Mouse (Mus musculus): Measurements from ENCODE around the gene Pik3r6.

The Pik3r6 gene

GRCm38 (mm10) chr11:68536026-68536425 is 33.2 kb downstream of the Pik3r6 start:
- no peak for DNase-seq (ENCODE audit: low spot score)

GRCm38 (mm10) chr11:68536465-68536864 is 33.6 kb downstream of the Pik3r6 start:
- DNase-seq (ENCODE audit: low spot score), result peak; percentile 61

- no peak for DNase-seq (ENCODE audit: low spot score)
These were observed 36.8 kb downstream of the Pik3r6 start for GRCm38 (mm10) chr11:68539621-68540020.

- DNase-seq (ENCODE audit: low spot score), result no peak
These were observed 41.7 kb downstream of the Pik3r6 start for GRCm38 (mm10) chr11:68544554-68544953.

DNA sequence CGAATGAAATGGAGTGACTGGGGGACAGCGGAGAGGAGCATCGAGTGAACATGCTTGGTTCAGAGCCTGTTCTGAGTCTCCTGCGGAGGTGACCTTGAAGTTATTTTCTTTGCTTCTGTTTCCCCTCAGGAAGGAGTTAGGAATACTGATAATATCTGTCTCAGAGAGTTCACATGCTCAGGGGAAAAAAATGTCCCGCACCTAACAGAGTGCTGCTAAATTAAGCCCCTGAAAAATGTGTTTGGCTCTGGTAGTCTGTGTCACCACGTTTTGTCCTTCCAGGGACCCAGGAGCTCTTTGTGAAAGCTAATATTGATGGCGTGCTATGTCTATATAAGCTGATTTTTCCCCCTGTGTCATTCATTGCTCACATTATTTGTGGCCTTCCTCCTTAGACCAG is 42.4 kb downstream of the Pik3r6 start:
- no peak for DNase-seq (ENCODE audit: low spot score)

DNA sequence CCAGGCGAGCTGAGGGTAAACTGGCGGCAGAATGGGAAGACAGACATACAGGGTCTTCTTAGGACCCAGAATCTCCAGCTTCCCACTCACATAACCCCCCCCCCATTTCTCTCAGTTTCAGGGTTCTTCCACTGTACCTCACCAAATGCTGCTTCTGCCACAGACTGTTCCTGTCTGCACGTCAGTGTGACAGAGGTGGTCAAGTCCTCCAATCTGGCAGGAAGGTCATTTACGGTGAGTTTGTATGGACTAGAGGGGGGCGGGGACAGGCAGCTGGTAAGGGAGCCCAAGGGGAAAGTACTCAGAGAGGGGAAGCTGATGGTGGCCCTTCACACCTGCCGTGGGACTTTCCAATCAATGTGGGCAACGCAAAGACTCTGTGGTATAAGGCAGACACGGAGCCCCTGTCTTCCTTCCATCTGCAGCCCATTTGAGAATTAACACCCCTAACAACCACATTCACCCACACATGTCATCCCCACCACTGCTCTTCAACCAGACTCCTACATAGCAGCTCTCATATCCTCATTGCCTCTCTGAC is 42.9 kb downstream of the Pik3r6 start:
- no peak for DNase-seq (ENCODE audit: low spot score)

GRCm38 (mm10) chr11:68547484-68547883 is 44.7 kb downstream of the Pik3r6 start:
- DNase-seq (ENCODE audit: low spot score), result no peak

DNA sequence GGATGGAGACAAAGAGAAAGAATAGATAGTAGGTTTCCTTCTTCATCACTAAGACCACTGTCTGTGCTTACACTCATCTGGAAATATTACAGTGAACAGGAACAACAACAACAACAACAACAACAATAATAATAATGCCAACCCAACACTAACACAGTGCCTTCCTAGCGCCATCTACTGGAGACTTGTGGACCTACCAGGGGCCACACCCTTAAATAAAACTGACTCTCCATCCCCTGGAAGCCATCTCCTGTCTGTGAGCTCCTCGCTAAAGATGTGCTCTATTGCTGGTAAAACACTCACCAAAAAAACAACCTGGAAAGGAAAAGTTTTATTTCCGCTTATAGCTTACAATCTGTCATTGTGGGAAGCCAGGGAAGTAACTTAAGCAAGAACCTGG is 46.8 kb downstream of the Pik3r6 start:
- DNase-seq (ENCODE audit: low spot score), result no peak

GRCm38 (mm10) chr11:68550358-68550757 is 47.5 kb downstream of the Pik3r6 start:
- DNase-seq (ENCODE audit: low spot score), result no peak

DNA sequence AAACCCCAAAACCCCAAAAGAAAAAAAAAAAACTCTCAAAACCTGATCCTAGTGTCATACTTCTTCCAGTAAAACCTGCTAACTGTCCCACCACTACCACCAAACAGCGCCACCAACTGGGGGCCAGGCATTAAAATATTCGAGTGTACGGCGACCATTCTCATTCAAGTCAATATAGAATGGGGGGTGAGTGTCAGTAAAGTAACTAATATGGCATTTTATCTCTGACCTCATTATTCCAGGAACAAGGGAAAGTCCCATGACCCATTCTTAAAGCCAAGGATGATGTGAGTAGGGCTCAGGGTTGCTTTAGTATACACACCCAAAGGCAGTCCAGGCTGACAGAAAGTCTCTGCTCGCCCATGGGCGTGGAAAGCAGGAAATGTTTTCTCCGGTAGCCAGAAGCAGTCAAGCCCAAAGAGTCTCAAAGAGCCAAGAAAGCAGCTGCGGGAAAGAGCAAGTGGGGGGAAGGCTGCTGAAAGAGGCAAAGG is 51.2 kb downstream of the Pik3r6 start:
- DNase-seq (ENCODE audit: low spot score), result no peak

GRCm38 (mm10) chr11:68555918-68556584 is 53.2 kb downstream of the Pik3r6 start, which contains the start of gene Mfsd6l:
Gene Mfsd6l (plus strand): TSS chr11:68556186.
- no peak for DNase-seq (ENCODE audit: low spot score)

- DNase-seq (ENCODE audit: low spot score), result no peak
These were observed 56.7 kb downstream of the Pik3r6 start for GRCm38 (mm10) chr11:68559546-68559945.

GRCm38 (mm10) chr11:68561957-68562950 is 59.4 kb downstream of the Pik3r6 start:
- DNase-seq (ENCODE audit: low spot score), result no peak

- no peak for DNase-seq (ENCODE audit: low spot score)
These were observed 61.7 kb downstream of the Pik3r6 start for GRCm38 (mm10) chr11:68564356-68565031.

DNA sequence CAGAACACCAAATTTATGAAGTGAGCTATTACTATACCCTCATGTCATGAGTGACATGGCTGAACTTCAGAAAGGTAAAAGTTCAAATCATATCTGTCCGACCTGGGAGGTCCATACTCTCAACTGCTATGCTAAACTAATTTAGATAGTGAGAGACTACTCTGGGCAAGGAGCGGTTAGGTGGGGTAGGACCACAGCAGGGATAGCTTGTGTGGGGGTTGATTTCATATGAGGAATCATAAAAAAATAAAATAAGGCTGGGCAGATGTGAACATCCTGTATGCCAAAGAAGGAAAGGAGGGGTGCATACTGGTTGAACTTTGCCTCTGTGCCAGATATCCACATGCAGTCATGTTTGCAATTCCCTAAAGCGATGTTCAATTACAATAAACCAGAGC is 62.2 kb downstream of the Pik3r6 start:
- DNase-seq (ENCODE audit: low spot score), result no peak

- DNase-seq (ENCODE audit: low spot score), result peak; percentile 91
These were observed 63.7 kb downstream of the Pik3r6 start for GRCm38 (mm10) chr11:68566447-68567059.

DNA sequence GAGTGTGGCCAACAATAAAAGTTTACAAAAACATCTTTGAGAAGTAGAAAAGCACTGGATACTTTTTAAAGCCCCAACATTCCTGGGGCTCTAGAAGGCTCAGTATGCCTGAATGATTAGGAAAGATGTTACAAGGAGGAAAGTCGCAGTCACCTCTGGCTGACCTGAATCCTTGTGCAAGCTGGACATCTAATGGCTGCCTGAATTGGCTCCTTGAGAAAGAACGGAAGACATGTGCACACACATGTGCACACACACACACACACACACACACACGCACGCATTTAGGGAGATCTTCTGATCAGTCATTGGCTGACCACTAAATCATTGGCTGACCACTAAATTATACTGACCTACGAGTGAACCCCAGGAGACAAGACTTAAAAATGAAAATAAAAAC is 68.0 kb downstream of the Pik3r6 start:
- DNase-seq (ENCODE audit: low spot score), result no peak

GRCm38 (mm10) chr11:68577076-68577475 is 74.3 kb downstream of the Pik3r6 start:
- DNase-seq (ENCODE audit: low spot score), result no peak

- DNase-seq (ENCODE audit: low spot score), result peak; percentile 49
These were observed 76.7 kb downstream of the Pik3r6 start for GRCm38 (mm10) chr11:68579462-68579881.

GRCm38 (mm10) chr11:68580566-68580965 is 77.7 kb downstream of the Pik3r6 start:
- DNase-seq (ENCODE audit: low spot score), result no peak

DNA sequence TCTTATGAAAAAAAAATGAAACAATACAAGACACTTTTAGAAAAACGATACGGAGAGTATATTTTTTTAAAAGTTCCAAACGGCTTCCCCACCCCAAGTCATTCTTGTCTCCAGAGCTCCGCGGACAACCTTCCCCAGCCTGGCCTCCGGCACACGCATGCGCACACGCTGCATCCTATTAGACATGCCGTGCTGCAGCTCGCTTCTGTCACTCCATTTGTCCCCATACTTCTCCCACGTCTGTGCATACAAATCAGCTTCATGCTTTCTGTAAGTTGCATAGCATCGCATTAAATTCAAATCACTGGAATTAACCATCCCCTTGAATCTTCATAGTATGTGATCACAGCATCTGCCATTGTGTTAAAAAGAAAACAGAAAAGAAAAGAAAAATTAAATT is 80.4 kb downstream of the Pik3r6 start:
- DNase-seq (ENCODE audit: low spot score), result peak; percentile 54

Data from layer of hippocampus, adult 11-12 months (tissue).